Mouse (Mus musculus): ENCODE measurements around the gene Nsun2. TPM values are rescaled to one million over a fixed set of nuclear protein-coding genes. Genes with fewer than 3 reads are reported as not detected.
"Not testable (repeated sequence)": the region's sequence is repeated elsewhere in the genome, so short reads cannot be mapped to it uniquely, and the experiment has no call there.

The Nsun2 gene
- total RNA-seq, 1 experiment from 2014 or later: 87.3 TPM

GRCm38 (mm10) chr13:69635836-69636235, 102.3 kb downstream of the Nsun2 start:
- not testable (repeated sequence) for DNase-seq

- DNase-seq: no peak
Observed at GRCm38 (mm10) chr13:69636375-69636774, 102.8 kb downstream of the Nsun2 start.

- no peak for DNase-seq
Observed at GRCm38 (mm10) chr13:69636816-69637215, 103.3 kb downstream of the Nsun2 start.

- DNase-seq: no peak
Observed at GRCm38 (mm10) chr13:69637657-69638056, 104.1 kb downstream of the Nsun2 start.

DNA sequence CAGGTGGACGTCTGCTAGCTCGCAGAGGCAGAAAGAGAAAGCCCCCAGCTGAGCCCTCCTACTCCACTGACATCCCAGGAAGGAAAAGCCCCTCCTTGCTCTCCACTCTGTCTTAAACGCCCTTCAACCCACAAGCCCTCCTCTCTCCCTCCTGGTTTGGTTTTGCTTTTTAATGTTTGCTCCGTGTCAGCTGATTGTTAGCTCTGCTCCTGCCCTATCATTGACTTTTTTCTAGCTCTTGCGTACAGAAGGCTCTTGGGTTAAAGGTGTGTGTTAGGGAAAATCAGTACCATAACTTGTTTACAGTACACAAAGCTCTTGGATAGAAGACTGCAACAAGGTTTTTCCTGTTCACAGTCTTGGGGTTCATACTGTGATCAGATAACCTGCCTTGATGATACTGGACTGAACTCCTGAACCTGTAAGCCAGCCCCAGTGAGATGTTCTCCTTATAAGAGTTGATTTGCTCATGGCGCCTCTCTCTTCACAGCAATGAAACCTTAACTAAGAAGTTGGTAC, 104.6 kb downstream of the Nsun2 start:
- DNase-seq: no peak

GRCm38 (mm10) chr13:69639251-69639650, 105.7 kb downstream of the Nsun2 start:
- DNase-seq: no peak

GRCm38 (mm10) chr13:69640126-69640525, 106.6 kb downstream of the Nsun2 start:
- DNase-seq: no peak

GRCm38 (mm10) chr13:69640541-69640940, 107.0 kb downstream of the Nsun2 start:
- DNase-seq: peak; percentile 28

GRCm38 (mm10) chr13:69641017-69641416, 107.5 kb downstream of the Nsun2 start:
- DNase-seq: no peak

DNA sequence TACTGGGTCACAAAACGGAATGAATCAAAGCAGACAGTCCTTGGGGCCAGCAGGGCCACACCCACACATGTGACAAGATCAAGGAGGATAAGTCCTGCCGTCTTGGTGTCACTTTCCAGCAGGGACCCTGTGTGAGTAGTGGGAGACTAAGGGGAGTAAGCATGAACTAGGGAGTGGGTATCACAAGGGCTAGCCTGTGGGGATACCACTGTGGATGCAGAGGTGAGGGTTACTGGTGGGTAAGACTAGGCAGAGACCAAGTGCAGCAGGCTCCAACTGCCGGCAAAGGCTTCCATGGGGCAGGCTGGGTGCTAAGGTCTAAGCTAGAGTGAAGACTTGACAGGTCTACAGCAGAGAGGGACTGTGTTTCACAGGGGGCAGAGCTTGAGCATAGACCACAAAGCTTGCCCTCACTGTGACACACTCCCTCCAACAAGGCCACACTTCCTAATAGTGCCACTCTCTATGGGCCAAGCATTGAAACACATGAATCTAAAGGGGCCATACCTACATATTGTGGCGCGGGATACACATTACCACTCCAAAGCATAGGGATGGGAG, 109.2 kb downstream of the Nsun2 start:
- DNase-seq: peak; percentile 18

DNA sequence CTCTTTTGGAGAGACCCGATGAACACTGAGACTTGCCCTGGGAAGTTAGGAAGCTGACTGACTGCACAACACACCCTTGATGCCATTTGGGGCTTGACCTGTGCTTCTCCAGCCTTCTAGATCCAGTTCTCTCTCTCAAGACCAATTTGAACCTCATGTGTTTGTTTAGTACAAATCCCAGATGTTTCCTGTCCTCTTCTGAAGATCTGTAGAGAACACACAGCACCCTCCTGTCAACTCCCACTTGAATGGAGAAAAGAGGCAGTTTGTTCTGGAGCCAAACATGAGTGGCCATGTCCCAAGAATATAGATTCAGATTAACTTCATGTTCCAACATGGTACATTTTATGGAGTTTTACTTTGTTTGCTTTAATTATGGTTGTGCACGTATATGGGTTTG, 110.4 kb downstream of the Nsun2 start:
- DNase-seq: no peak

GRCm38 (mm10) chr13:69644427-69645166, 111.1 kb downstream of the Nsun2 start:
- DNase-seq: no peak

GRCm38 (mm10) chr13:69645694-69646423, 112.3 kb downstream of the Nsun2 start:
- DNase-seq: no peak

GRCm38 (mm10) chr13:69646481-69646880, 112.9 kb downstream of the Nsun2 start:
- no peak for DNase-seq

GRCm38 (mm10) chr13:69654508-69654907, 121.0 kb downstream of the Nsun2 start:
- DNase-seq: no peak

DNA sequence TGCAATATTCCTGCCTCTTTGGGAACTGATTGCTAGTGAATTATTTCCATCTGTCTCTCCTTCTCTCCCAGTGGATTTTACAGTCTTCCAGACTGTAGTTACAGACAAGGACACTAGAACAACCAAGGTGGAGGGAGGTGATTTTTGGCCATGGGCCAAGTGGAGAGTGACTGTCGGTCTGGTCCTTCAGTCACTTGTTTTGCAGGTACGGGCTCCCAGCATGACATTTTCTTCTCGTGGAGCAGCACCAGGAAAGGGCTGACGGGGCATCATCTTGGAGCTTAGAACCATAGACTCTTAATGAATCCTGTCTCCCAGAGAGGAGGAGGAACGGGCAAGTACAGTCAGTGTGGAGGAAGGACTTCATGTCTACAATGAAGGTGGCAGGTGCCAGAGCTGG, 138.6 kb downstream of the Nsun2 start:
- no peak for DNase-seq

DNA sequence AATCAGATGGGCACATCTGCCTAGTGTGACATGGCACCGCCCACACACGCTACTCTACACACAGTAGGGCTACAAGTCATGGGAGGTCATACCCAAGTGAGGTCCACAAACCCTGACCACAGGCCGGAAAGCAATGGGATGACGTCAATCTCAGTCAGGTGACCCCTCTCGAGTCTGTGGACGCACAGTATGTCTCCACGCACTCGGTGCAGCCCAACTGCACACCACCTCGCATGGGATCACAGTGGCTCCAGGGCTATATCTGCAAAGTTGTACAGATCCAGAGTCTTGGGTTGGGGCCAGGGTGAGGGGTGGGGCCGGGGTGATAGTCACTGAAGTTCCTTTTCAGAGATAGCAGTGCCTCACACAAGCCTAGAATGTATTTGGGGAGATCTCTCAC, 139.0 kb downstream of the Nsun2 start:
- no peak for DNase-seq

- DNase-seq: no peak
Observed at GRCm38 (mm10) chr13:69673197-69673920, 139.8 kb downstream of the Nsun2 start.

GRCm38 (mm10) chr13:69673921-69674618, 140.5 kb downstream of the Nsun2 start:
- DNase-seq: no peak
